Mouse (Mus musculus): Measurements from ENCODE around the gene Olfr986.

The Olfr986 gene

DNA sequence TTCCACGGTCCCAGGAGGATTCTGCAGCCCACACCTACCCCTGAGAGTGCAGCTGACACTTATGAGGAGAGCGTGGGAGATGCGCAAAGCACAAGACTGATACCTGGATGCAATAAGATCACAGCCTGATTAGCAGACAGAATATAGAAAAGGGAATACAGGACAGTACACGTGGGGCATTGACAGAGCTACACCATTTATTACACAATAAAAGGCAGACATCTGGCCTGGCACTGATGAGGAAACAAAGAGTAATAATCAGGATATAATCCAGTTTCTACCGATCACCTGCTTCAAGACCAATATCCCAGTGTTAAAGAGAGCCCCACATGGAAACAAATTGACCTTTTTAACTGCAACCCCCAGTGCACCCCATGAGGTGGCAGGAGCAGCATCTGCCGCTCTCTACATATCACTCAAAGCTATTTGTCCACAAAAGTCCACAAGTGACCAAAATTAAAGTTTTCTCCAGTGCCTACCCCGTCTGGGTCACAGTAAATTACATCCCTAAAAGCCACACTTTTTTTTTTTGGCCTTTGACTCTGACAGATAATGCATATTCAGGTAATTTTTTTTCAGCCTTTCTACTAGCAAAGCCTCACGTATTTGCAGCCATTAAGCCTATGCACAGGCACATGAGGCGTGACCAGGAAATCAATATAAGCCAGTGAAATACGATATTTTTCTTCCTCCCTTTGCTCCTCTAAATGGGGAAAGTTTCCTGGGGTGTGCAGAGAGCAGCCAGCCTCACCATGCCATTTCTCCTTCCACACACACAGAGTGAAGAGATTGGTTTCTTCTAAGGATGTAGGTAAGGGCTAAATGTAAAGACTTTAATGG, 53.7 kb downstream of the Olfr986 start:
- DNase-seq (ENCODE audit: low read depth, low spot score): no peak

- no peak for DNase-seq (ENCODE audit: low read depth, low spot score)
Observed at GRCm38 (mm10) chr9:40235220-40235619, 54.5 kb downstream of the Olfr986 start.

Measured in ZHBTc4 (cell line).